Mouse (Mus musculus) small intestine, adult 2 months (tissue): ENCODE results near the gene Sec23a.

ENCODE experiments used
- CTCF ChIP-seq: fragments of 200-500 bp; IDR thresholded peaks from 2 replicates; pipeline ENCODE4 v1.5.1; 2012; ENCODE audit warnings: low read depth, mild to moderate bottlenecking, control low read depth, inconsistent platforms, low read length, moderate library complexity, mixed read lengths; ENCODE audit not compliant: insufficient replicate concordance, insufficient read length; ENCODE audit errors: extremely low read depth
- POLR2A ChIP-seq: fragments of 200-500 bp; IDR thresholded peaks from 2 replicates; pipeline ENCODE4 v1.6.1; 2012; ENCODE audit warnings: low read depth, mild to moderate bottlenecking, control low read depth, inconsistent platforms, low read length, moderate library complexity

DNA sequence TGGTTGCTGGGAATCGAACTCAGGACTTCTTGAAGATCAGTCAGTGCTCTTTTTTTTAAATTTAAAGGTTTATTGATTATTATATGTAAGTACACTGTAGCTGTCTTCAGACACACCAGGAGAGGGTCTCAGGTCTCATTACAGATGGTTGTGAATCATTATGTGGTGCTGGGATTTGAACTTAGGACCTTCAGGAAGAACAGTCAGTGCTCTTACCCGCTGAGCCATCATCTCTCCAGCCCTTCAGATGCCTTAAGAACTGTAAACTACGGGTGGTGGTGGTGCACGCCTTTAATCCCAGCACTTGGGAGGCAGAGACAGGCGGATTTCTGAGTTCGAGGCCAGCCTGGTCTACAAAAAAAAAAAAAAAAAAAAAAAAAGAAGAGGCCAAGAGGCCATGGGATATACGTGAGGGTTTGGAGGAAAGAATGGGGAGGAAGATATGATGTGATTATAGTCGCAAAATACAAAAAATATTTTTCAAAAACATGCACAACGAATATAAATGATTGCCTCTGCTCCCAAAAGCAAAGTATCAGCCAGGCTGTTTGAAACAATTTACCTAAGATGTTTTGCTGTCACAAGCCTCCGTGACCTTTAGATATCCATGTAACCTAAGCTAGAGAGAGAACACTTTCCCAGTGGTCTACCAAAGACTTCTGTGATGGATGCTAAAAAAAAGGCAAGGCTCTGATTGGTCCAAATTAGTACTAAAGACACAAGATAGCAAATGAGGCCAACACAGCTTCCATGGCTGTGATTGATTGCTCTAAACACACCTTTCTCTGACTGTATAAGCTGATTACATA, 27.5 kb upstream of the Sec23a start:
- TF ChIP-seq CTCF (no peak), POLR2A (no peak)
